Mouse (Mus musculus) frontal cortex, adult (tissue): ENCODE measurements at regions not wholly inside any gene's neighbourhood (a gene's known extent, or its start where the extent isn't known, plus 50 kb on each side); places are given as distances from the start of the nearest gene placed in this dataset.

Experiments used
- ATAC-seq: cut with Nextera tagmentation; 2 replicates; pipeline ENCODE4 v1.9.2; 2017; ENCODE audit warnings: mild to moderate bottlenecking, moderate library complexity, mixed read lengths; ENCODE audit not compliant: low TSS enrichment

DNA sequence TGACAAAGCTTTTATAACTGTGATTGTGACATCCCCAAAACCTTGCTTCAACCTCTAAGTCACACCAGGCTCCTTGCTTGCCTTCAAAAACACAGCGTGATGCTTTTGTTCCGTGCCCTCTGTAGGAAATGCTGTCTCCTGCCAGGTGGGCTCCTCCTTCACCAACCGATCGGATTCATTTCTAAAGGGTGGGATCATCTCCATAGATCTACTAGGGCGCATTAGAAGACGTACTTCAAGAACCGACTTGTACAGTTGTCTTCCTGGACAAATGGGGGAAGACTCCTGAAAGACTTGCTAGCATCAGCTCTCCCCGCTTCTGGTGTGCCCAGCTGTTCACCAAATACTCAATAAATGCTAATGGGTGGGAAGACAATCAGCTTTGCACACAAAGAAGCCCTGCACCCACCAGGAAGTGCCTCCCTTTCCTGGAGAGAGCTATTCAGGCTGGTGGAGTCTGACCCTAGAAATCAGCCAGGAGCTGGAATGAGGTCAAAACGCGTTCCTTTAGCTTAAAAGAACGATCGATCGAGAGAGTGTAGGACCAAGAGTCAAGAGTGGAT, 53.0 kb downstream of the Hoxa1 start:
- ATAC-seq = no peak

DNA sequence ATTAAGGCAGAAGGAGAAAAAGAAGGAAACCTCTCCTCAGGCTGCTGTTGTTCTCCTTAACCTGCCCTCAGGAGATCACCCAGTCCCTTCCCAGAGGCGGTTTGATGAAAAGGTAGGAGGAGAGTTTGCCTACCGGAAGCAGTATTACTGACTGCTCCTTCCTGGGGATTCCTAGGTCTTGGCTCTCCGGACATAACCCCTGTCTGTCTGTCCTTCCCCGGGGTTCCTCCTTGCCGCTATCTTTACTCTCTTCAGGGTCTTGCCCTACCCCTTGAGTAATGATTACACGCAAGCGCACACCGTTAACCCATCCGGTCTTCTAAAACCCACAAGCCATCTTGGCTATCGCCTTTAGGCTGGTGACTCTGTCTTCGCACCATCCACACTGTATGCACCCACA, 54.0 kb downstream of the Hoxa1 start:
- no peak for ATAC-seq

GRCm38 (mm10) chr6:52103661-52104060, 54.5 kb downstream of the Hoxa1 start:
- no peak for ATAC-seq

DNA sequence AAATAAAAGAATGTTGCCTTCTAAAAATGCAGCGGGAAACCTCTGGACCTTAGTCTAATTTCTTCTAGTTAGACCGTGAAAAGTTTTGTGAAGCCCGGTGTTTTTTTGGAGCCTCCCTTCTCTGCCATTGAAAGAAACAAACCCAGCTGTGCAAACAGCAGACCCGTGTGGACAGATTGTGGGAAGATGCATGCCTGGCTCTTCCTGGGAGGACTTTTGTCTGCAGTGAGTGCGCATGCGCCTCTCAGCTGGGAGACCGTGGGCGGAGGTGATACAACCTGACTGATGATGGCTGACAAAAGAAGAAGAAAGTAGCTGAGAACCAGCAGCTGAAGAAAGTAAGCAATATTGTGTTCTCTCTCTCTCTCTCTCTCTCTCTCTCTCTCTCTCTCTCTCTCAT, 55.4 kb downstream of the Hoxa1 start:
- no peak for ATAC-seq

DNA sequence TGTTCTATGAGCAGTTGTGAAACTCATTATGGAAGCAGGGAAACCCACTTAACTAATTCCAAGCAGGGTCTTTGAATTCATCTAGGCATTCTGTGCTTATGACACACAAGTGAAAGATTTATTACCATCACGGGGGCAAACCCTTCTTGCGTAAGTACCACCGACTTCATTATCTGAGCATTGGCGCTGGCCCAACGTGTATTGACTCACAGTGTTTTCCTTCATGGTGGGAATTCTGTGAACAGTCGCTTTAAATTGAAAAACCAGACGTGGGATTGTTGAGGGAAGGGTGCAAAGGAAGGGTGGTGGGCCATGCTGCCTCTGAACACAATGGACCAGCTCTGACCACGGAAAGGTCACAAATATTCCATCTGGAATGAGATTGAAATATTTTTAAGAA, 55.9 kb downstream of the Hoxa1 start:
- ATAC-seq = no peak

GRCm38 (mm10) chr6:52101209-52101608, 56.9 kb downstream of the Hoxa1 start:
- no peak for ATAC-seq

DNA sequence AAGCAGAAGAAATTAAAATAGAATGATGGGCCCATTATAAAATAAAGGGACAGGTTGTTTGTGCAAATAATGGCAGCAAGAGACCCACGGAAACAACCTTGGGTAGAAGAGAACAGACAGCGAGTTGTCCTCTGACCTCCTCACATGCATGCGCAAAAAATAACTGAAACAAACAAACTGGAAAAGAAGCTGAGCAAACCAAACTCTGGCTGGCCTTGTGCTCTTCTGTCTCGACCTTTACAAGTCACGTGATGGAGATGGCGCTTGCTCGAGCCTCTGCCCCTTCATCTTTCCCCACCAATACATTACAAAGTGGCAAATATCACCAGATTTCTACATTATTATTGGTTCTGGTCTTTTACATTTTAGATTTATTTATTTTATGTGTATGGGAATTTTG, 59.3 kb downstream of the Hoxa1 start:
- no peak for ATAC-seq

- ATAC-seq = no peak
Measured at GRCm38 (mm10) chr6:52095575-52095974, 62.5 kb downstream of the Hoxa1 start.

GRCm38 (mm10) chr6:52091445-52091844, 66.7 kb downstream of the Hoxa1 start:
- no peak for ATAC-seq

DNA sequence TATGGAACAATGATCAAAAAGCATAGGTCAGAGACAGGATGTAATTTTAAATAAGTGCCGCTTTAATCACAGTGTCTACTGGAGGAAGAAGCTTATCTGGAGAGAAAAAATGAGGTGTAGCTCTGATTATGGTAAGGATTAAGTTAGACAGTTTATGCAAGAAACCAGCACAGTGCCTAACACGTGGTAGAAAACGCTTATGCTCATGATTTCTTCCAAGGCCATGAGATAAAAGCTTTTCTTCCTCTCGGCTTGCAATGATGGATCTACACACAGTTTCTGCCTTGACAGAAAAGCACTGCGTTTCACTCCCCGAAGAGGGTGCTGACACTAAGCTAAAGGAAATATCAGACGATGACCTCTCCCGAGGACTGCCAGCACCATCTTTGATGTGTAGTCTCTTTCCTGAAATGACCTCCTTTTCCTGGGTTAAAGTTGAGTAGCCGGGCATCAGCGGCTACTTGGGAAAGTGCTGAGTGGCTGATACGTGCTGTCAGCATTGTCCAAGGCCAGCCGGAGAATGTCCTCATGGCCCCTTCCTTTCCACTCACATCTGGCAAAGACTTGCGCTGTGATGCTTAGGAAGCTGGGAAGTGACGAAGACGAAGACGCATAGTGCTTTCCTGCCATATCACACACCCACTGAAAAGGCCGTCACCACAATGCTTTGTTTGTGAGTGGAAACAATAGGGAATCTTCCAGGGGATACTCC, 72.0 kb downstream of the Hoxa1 start:
- ATAC-seq = no peak

GRCm38 (mm10) chr6:52084622-52085021, 72.3 kb upstream of the Skap2 start:
- no peak for ATAC-seq

DNA sequence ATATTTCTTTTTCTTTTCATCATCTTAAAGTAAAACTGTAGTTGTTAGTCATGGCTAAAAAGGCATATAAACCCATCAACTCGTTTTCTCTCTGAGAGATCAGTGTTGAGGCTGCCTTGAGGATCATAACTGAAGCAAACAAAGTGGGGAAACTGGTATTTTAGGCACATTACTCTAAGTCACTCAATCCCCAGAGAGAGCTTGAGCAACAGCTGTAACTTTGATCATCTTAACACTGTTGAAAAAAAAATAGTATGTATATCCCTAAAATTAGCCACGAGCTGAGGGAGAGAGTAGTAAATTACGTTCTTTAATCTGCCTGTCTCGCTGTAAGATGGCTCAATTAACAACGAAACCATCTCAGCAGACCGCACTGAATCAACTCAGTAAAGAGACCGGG, 67.2 kb upstream of the Skap2 start:
- ATAC-seq = no peak

DNA sequence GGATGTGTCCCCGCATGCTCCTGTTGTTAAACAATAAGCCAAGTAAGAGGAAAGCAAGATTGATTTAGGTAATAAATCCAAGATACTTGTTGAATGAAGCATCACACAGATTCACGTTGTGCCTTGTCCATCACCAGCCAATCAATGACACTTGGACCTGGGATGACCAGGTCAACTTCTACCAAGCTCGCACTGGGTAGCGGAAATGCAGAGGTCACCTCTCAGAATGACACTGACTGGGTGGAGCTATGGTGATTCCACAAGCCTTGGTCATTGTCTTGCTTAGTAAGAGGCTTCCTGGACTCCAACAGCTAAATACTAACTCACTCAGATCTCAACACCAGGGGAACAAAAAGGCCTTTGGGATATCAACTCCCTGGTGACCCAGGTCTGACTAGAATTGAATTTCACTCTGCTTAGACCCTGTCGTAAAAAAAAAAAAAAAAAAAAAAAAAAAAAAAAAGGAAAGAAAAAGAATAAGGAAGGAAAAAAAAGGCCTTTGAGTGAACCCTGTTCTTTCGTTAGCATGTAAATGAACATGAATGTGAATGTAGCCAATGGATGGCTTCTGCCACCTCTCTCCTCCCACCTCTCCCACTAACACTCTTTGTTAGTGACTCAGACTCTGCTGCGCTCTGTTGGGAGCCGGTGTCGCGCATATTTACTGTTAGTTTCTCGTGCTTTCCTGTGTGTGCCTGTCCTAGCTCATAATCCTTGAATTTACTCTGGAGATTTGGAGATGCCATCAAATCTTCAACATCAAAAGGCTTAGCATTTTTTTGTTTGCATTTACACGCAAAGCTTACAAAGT, 66.4 kb upstream of the Skap2 start:
- ATAC-seq = no peak

DNA sequence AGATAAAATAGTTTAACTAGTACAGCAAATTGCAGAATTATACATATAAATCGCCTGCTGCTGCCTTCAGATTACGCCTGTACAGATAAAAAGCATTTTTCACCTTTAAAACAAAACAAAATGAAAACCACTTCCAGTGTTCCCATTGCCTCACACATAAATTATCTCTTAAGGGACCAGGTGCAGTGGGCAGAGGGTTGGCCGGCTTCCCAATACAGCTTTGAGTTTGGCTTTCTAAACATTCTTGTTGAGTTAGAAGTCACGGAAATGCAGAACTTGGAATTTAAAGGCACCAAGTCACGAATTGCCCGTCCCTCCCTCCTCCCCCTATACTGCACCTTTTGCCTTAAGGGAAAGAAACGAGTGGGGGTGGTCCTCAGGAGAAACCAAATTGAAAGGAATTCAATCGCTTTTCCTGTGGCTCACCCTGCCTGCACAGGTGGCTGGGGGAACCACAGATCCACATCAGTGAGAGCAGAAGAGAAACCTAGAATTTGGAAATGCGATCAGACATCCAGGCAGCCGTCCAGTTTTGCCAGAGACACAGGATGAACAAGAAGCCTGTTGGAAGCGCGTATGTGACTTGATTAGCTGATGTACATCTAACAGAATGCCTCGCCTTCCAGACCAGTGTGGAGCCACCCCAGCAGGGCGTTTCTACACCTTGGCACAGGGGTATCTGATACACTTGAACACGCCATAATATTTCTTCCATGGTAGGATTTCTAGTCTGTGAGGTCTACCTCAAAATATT, 64.0 kb upstream of the Skap2 start:
- ATAC-seq = no peak

- ATAC-seq = no peak
Measured at GRCm38 (mm10) chr6:52074904-52075303, 62.6 kb upstream of the Skap2 start.

GRCm38 (mm10) chr6:52067151-52067550, 54.8 kb upstream of the Skap2 start:
- ATAC-seq = no peak

DNA sequence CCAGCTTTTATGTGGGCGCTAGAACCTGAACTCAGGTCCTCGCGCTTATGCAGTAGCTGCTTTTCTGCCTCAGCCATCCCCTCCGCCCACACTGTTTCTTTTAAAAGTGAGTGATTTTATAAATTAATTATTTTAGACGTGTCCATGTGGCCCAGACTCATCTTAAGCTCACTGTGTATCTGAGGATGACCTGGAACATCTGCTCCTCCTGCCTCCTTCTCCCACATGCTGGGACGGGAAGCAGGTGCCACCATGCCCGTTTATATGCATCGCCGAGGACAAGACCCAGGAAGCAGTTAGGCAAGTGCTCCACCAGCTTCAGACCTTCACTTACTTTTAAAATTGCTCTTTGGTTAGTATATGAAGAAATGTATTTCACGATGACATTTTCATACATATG, 53.3 kb upstream of the Skap2 start:
- ATAC-seq = no peak

DNA sequence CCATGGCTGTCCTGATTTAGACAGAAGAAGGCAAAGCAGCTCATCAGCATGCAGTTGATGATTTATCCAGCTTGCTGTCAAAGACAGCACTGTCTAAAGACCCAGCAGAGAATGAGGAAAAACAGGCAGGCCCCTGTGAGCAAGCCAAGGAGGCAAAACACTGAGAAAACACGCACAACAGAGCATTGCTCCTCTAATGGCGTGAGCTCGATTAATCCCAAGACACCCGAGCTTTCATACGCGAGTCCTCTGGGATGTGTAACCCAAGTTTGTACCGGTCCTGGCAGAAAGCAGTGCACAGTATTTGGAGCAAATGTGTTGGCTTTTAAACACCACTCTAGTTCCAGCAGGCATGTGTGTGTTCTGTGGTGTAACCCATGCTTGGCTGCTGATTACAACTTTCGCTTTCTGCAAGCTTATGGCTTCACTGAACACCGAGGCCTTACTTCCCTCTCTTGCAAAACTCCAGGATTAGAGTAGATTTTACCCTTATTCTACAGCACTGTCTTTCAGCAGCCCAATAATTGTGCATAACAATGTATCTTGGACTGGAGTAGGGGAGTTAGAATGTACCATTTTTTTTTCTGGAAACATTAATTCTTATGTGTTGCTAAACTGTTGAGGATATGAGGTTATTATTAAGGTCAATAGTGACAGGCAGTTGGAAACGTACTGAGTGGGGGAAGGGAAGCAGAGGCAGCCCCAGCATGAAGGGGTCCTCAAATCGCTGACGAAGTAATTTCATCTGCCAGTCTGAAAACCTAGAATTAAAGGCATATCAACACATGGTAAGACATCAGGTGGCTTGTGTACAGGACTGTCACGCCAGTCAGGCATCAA, 52.0 kb upstream of the Skap2 start:
- peak; percentile 80 for ATAC-seq
